Mouse (Mus musculus): ENCODE results near the gene Hbs1l. TPM values are rescaled to one million over a fixed set of nuclear protein-coding genes. Genes with fewer than 3 reads are reported as not detected.
A peak's percentile ranks its signal among the peaks of the same experiment; 100 is the strongest.

The Hbs1l gene
- total and polyA plus RNA-seq, 3 experiments, result 103 to 115 TPM; not detected in 1

DNA sequence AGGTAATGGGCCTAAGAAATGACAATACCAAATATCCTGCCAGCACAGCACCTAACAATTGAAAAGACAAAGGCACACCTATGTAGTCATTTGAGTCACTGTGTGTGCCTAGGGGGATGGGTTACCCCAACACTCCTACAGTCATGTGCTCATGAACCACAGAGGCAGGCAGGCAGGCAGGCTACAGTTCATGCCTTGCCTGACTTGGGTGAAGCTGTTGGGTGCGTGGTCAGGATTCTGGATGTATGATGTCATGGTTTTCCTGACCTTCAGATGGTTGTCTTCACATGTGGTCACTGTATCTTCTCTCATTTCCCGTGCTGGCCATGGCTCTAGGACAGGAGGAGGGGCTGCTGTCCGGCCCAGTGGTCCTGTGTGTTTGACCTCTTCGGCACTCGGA is 39.8 kb downstream of the Hbs1l start:
- H3K4me3 ChIP-seq (ENCODE audit: control insufficient read depth in 1 of 2, insufficient read depth in 1 of 2, low read depth in 2 of 2, low read length in 2 of 2), result no peak overlapping the region
- H3K36me3 ChIP-seq (ENCODE audit: control insufficient read depth in 1 of 2, insufficient read depth in 2 of 2, low read length in 2 of 2), result peaks cover 19 to 29% of the 10 kb centered on the region in 2 experiments
- no peaks in the 10 kb centered on the region for H3K27me3 ChIP-seq (ENCODE audit: control insufficient read depth in 1 of 2, insufficient read depth in 2 of 2, low read length in 2 of 2)
- H3K79me2 ChIP-seq (ENCODE audit: control insufficient read depth, insufficient read depth, low read length, poor library complexity), result no peaks in the 10 kb centered on the region
- H3K9ac ChIP-seq (ENCODE audit: control insufficient read depth, low read depth, low read length, poor library complexity, severe bottlenecking), result no peak overlapping the region
- H3K9me3 ChIP-seq (replicated peaks; ENCODE audit: insufficient read depth, low read length), result no peaks in the 10 kb centered on the region
- H3K27ac ChIP-seq (ENCODE audit: control insufficient read depth, low read depth, low read length), result no peak overlapping the region
- TF ChIP-seq SMC3 (IDR thresholded peaks at IDR 0.05; ENCODE audit: low read depth, low read length) (no peak), NRF1 (IDR thresholded peaks at IDR 0.05; ENCODE audit: insufficient read depth, low read depth, low read length, poor library complexity, severe bottlenecking) (no peak), GATA1 (IDR thresholded peaks at IDR 0.05; ENCODE audit: low read depth, low read length) (no peak), GABPA (IDR thresholded peaks at IDR 0.05; ENCODE audit: low read depth, low read length) (no peak), USF2 (IDR thresholded peaks at IDR 0.05; ENCODE audit: borderline replicate concordance in 1 of 2, insufficient read depth in 1 of 2, low read depth in 1 of 2, low read length in 2 of 2) (no peak), ETS1 (IDR thresholded peaks at IDR 0.05; ENCODE audit: low read depth, low read length) (no peak), MEF2A (IDR thresholded peaks at IDR 0.05; ENCODE audit: extremely low read depth, insufficient replicate concordance, low read depth, low read length, poor library complexity, severe bottlenecking) (no peak), MYB (IDR thresholded peaks at IDR 0.05; ENCODE audit: low read depth, low read length) (no peak)
- DNase-seq (ENCODE audit: low read depth, low spot score), result no peak
- peaks cover 14 to 18% of the 10 kb centered on the region in 2 experiments for H3K4me1 ChIP-seq (ENCODE audit: control insufficient read depth in 1 of 2, insufficient read depth in 2 of 2, low read length in 2 of 2)

DNA sequence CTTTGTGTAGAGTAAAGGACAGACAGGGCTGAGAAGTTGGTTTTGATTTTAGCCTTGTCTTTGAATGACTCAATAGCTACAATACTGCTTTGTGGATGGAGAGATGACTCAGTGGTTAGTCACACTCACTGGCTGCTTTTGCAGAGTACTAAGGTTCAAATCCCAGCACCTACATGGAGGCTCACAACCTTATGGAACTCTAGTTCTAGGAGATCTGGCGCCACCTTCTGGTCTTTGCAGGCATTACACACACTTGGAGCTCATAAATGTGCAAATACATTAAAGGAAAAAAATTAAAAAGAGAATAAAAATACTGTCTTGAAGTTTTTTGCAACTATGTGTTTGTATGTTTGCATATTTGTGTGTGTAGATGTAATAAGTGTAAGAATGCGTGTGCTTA is 41.4 kb downstream of the Hbs1l start:
- no peaks in the 10 kb centered on the region for H3K79me2 ChIP-seq (ENCODE audit: control insufficient read depth, insufficient read depth, low read length, poor library complexity)
- no peak overlapping the region for H3K27ac ChIP-seq (ENCODE audit: control insufficient read depth, low read depth, low read length)
- H3K4me3 ChIP-seq (ENCODE audit: control insufficient read depth in 1 of 2, insufficient read depth in 1 of 2, low read depth in 2 of 2, low read length in 2 of 2), result no peak overlapping the region
- peak; percentile 87 for TF ChIP-seq RAD21 (IDR thresholded peaks at IDR 0.05; ENCODE audit: low read depth, low read length)
- no peak for TF ChIP-seq EP300 (IDR thresholded peaks at IDR 0.05; ENCODE audit: low read depth in 1 of 2, low read length in 2 of 2)
- no peak for TF ChIP-seq JUND (IDR thresholded peaks at IDR 0.05; ENCODE audit: low read depth, low read length)
- no peak for TF ChIP-seq NRF1 (IDR thresholded peaks at IDR 0.05; ENCODE audit: insufficient read depth, low read depth, low read length, poor library complexity, severe bottlenecking)
- peak; percentile 81 for TF ChIP-seq ZC3H11A (IDR thresholded peaks at IDR 0.05; ENCODE audit: low read depth, low read length)
- no peak for TF ChIP-seq MEF2A (IDR thresholded peaks at IDR 0.05; ENCODE audit: extremely low read depth, insufficient replicate concordance, low read depth, low read length, poor library complexity, severe bottlenecking)
- TF ChIP-seq CTCF (IDR thresholded peaks at IDR 0.05 in 2 of 3, conservative IDR thresholded peaks at IDR 0.05 in 1 of 3; ENCODE audit: control insufficient read depth in 1 of 3, insufficient read depth in 1 of 3, low read depth in 2 of 3, low read length in 3 of 3, poor library complexity in 1 of 3, severe bottlenecking in 1 of 3), result peak; percentile 62 to 81 (median 73)
- peak; percentile 87 for TF ChIP-seq SMC3 (IDR thresholded peaks at IDR 0.05; ENCODE audit: low read depth, low read length)
- TF ChIP-seq MAFK (IDR thresholded peaks at IDR 0.05; ENCODE audit: borderline replicate concordance, low read depth, low read length), result no peak
- peaks cover 19 to 29% of the 10 kb centered on the region in 2 experiments for H3K36me3 ChIP-seq (ENCODE audit: control insufficient read depth in 1 of 2, insufficient read depth in 2 of 2, low read length in 2 of 2)
- H3K9ac ChIP-seq (ENCODE audit: control insufficient read depth, low read depth, low read length, poor library complexity, severe bottlenecking), result no peak overlapping the region
- H3K27me3 ChIP-seq (ENCODE audit: control insufficient read depth in 1 of 2, insufficient read depth in 2 of 2, low read length in 2 of 2), result no peaks in the 10 kb centered on the region
- peak; percentile 80 for DNase-seq (ENCODE audit: low read depth, low spot score)
- H3K9me3 ChIP-seq (replicated peaks; ENCODE audit: insufficient read depth, low read length), result no peaks in the 10 kb centered on the region
- peaks cover 14 to 18% of the 10 kb centered on the region in 2 experiments for H3K4me1 ChIP-seq (ENCODE audit: control insufficient read depth in 1 of 2, insufficient read depth in 2 of 2, low read length in 2 of 2)

Measured in MEL (cell line).